Mouse (Mus musculus) heart, postnatal 36 days (tissue): ENCODE results near the gene Ncoa6. TPM values are rescaled to one million over a fixed set of nuclear protein-coding genes. Genes with fewer than 3 reads are reported as not detected.
"Not testable (repeated sequence)": the region's sequence is repeated elsewhere in the genome, so short reads cannot be mapped to it uniquely, and the experiment has no call there.

Source experiments
- DNase-seq, 2 experiments: peaks; one replicate each; pipeline ENCODE4 v3.0.0; 2021 to 2022
- intact Hi-C: fragments of 180-260 bp; cut with DNase I; formaldehyde crosslinking; loops from one replicate; pipeline ENCODE4 v1.15.1; 2025
- total RNA-seq, 2 experiments: library from RNA; stranded (reverse); gene quantifications; 2 replicates each; pipeline ENCODE4 v1.2.3; 2021

The Ncoa6 gene
- 10 to 100 TPM; 25.1 to 26.5 TPM for total RNA-seq

GRCm38 (mm10) chr2:155473570-155474088, at the start of gene Ncoa6:
TSS of gene Ncoa6 (minus strand) at chr2:155473894.
- DNase-seq, result peak; percentile 58 to 72
- intact Hi-C loops, result no loop called here

- intact Hi-C loops, result no loop called here
- no peak for DNase-seq
Measured at GRCm38 (mm10) chr2:155518531-155519270, 45.0 kb upstream of the Ncoa6 start.

- peak; percentile 97 to 98 for DNase-seq
Measured at GRCm38 (mm10) chr2:155517455-155518423, 44.0 kb upstream of the Ncoa6 start, which contains the start of the genes Acss2 and Ggt7. TSS of gene Acss2 (plus strand) at chr2:155517948. TSS of gene Ggt7 (minus strand) at chr2:155518237.

GRCm38 (mm10) chr2:155515941-155516340, 42.2 kb upstream of the Ncoa6 start:
- intact Hi-C loops, result loop anchor here (1.0 to 2.0 kb wide), 3 partner anchors 68 to 249 kb away; no protein-coding TSS in a partner anchor
- peak; percentile 75 to 78 for DNase-seq

More at GRCm38 (mm10) chr2:155517455-155518423, 44.0 kb upstream of the Ncoa6 start, which contains the start of the genes Acss2 and Ggt7:
- intact Hi-C loops, result loop anchor here (2.0 kb wide), 1 partner anchor 247 kb away; no protein-coding TSS in a partner anchor

- DNase-seq, result peak; percentile 68 to 69
- intact Hi-C loops, result no loop called here
Measured at GRCm38 (mm10) chr2:155514666-155515065, 41.0 kb upstream of the Ncoa6 start.

GRCm38 (mm10) chr2:155513543-155513942, 39.8 kb upstream of the Ncoa6 start:
- intact Hi-C loops, result no loop called here
- no peak for DNase-seq

GRCm38 (mm10) chr2:155512479-155512878, 38.8 kb upstream of the Ncoa6 start:
- DNase-seq, result peak; percentile 41 to 55
- intact Hi-C loops, result no loop called here

- DNase-seq, result no peak
- intact Hi-C loops, result no loop called here
Measured at GRCm38 (mm10) chr2:155507721-155508470, 34.2 kb upstream of the Ncoa6 start.

- intact Hi-C loops, result no loop called here
- no peak for DNase-seq
Measured at GRCm38 (mm10) chr2:155505811-155506210, 32.1 kb upstream of the Ncoa6 start.

- intact Hi-C loops, result no loop called here
- DNase-seq, result no peak
Measured at GRCm38 (mm10) chr2:155504440-155505355, 31.0 kb upstream of the Ncoa6 start.

GRCm38 (mm10) chr2:155502596-155502995, 28.9 kb upstream of the Ncoa6 start:
- intact Hi-C loops, result no loop called here
- no peak for DNase-seq

- intact Hi-C loops, result no loop called here
- no peak for DNase-seq
Measured at GRCm38 (mm10) chr2:155490998-155491397, 17.3 kb upstream of the Ncoa6 start.

- DNase-seq, result peak; percentile 57 to 79
- intact Hi-C loops, result loop anchor here (10.0 kb wide), 1 partner anchor 283 kb away; no protein-coding TSS in a partner anchor
Measured at GRCm38 (mm10) chr2:155482021-155482420, 8.3 kb upstream of the Ncoa6 start.

- peak; percentile 44 to 61 for DNase-seq
- intact Hi-C loops, result no loop called here
Measured at GRCm38 (mm10) chr2:155472671-155473569, 774 bp downstream of the Ncoa6 start.

GRCm38 (mm10) chr2:155466861-155467260, 6.8 kb downstream of the Ncoa6 start:
- no peak for DNase-seq
- intact Hi-C loops, result no loop called here

GRCm38 (mm10) chr2:155453591-155453990, 20.1 kb downstream of the Ncoa6 start:
- intact Hi-C loops, result no loop called here
- no peak for DNase-seq

- intact Hi-C loops, result no loop called here
- no peak for DNase-seq
Measured at GRCm38 (mm10) chr2:155451256-155451655, 22.4 kb downstream of the Ncoa6 start.

- DNase-seq, intact Hi-C loops: not testable (repeated sequence)
Measured at GRCm38 (mm10) chr2:155447906-155448305, 25.8 kb downstream of the Ncoa6 start.
